Comparison of ENCODE assay signal across 9 mouse cellular contexts in genomic region chr9:43845660-43846455, GRCm38 (mm10).
DNase-seq lines count a peak whose midpoint lies in the region; ATAC-seq lines count a peak whose summit lies in the region.
"Had no signal": no experiment of that assay in that cellular context is flagged by ENCODE, and none has a peak within 500 bp of the region (broad histone marks: within the 10 kb centered on the region; RNA-seq: fewer than 3 reads in every experiment).

No protein-coding gene starts in this region.

- H3K27ac ChIP-seq in neural tube, embryonic 15.5 days (replicated peaks): no peak overlapping the region
- H3K27ac ChIP-seq in limb, embryonic 13.5 days: no peak overlapping the region
- H3K27ac ChIP-seq: embryonic facial prominence, embryonic 15.5 days; lung, embryonic 15.5 days had no signal

- no peak overlapping the region for H3K9ac ChIP-seq in neural tube, embryonic 15.5 days (replicated peaks)
- H3K9ac ChIP-seq in limb, embryonic 13.5 days: no peak overlapping the region
- H3K9ac ChIP-seq: embryonic facial prominence, embryonic 15.5 days; lung, embryonic 15.5 days had no signal

- H3K4me2 ChIP-seq in neural tube, embryonic 15.5 days: no peak overlapping the region
- peak overlapping the region; percentile 19; the same call in 1 of the 2 replicates for H3K4me2 ChIP-seq in limb, embryonic 13.5 days (replicated peaks)
- H3K4me2 ChIP-seq: embryonic facial prominence, embryonic 15.5 days; lung, embryonic 15.5 days had no signal

- DNase-seq in neural tube, embryonic 10.5 days (ENCODE audit: extremely low spot score, low spot score): peak; percentile 80
- peak; percentile 43 for DNase-seq in adrenal gland, adult 2 months
- peak; percentile 68 for DNase-seq in embryo, embryonic 10 days (ENCODE audit: low spot score)
- DNase-seq in induced T-regulatory cell, adult 2 months (ENCODE audit: low read depth): peak; percentile 28
- DNase-seq in right cerebral cortex, postnatal 14 days: peak; percentile 55

- no peaks in the 10 kb centered on the region for H3K36me3 ChIP-seq in neural tube, embryonic 15.5 days
- H3K36me3 ChIP-seq in limb, embryonic 13.5 days: no peaks in the 10 kb centered on the region
- H3K36me3 ChIP-seq: embryonic facial prominence, embryonic 15.5 days; lung, embryonic 15.5 days had no signal

- ATAC-seq in neural tube, embryonic 15.5 days (ENCODE audit: low FRiP score): no peak
- ATAC-seq in limb, embryonic 13.5 days (ENCODE audit: low FRiP score, low read depth): no peak

- WGBS in neural tube, embryonic 15.5 days: 8% methylated on average over 17 of the region's 17 CpGs
- WGBS in limb, embryonic 13.5 days: 11% methylated on average over 17 of the region's 17 CpGs

- 0 out of 2 replicates have a peak, but pooled peaks cover 5% of the 10 kb centered on the region for H3K27me3 ChIP-seq in neural tube, embryonic 15.5 days (replicated peaks)
- H3K27me3 ChIP-seq in limb, embryonic 13.5 days: peaks cover 33% of the 10 kb centered on the region

- H3K4me3 ChIP-seq in neural tube, embryonic 15.5 days (replicated peaks): no peak overlapping the region
- no peak overlapping the region for H3K4me3 ChIP-seq in limb, embryonic 13.5 days
- H3K4me3 ChIP-seq: embryonic facial prominence, embryonic 15.5 days; lung, embryonic 15.5 days had no signal

- no peaks in the 10 kb centered on the region for H3K9me3 ChIP-seq in neural tube, embryonic 15.5 days (replicated peaks)
- no peaks in the 10 kb centered on the region for H3K9me3 ChIP-seq in limb, embryonic 13.5 days
- H3K9me3 ChIP-seq: embryonic facial prominence, embryonic 15.5 days; lung, embryonic 15.5 days had no signal

- H3K4me1 ChIP-seq in neural tube, embryonic 15.5 days: peaks cover 15% of the 10 kb centered on the region
- H3K4me1 ChIP-seq in limb, embryonic 13.5 days: peaks cover 10% of the 10 kb centered on the region

Comparison
In these comparisons a context has a peak if more than half of its experiments do, and no peak if none do; other contexts are left out.
1. DNase-seq: peak in every context shown above with its lines; median percentile 80 in neural tube, embryonic 10.5 days; 68 in embryo, embryonic 10 days; 55 in right cerebral cortex, postnatal 14 days; 43 in adrenal gland, adult 2 months; 28 in induced T-regulatory cell, adult 2 months.